Mouse (Mus musculus) brain, embryonic 18.5 days (tissue): ENCODE measurements around the gene Oxct2a.
"Not testable (repeated sequence)": the region's sequence is repeated elsewhere in the genome, so short reads cannot be mapped to it uniquely, and the experiment has no call there.

Experiments used
- DNase-seq: peaks from one replicate; pipeline ENCODE4 v3.0.0-alpha.2; 2012; ENCODE audit warnings: low read depth, low spot score

Gene Oxct2a

GRCm38 (mm10) chr4:123313010-123313409 is 10.4 kb downstream of the Oxct2a start:
- no peak for DNase-seq

DNA sequence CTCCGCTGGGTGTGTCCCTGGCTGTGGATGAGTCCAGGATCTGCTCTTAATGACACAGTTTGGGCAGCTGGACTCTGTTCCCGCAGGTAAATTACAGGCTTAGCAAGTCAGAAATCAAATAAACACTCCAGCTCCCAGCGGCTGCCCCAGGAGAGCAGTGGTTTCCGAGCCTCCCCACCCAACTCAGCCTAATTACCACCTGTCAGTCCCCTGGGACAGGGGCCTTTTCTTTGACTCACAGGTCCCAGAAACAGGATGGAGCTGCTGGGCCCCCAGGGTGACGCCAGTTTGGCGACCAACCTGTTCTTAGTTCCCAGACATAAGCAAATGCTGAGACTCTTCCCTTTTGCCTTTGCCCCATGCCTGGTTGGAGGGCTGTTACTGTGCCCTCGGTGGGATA is 11.6 kb downstream of the Oxct2a start:
- no peak for DNase-seq

GRCm38 (mm10) chr4:123308292-123308691 is 15.1 kb downstream of the Oxct2a start:
- DNase-seq, result no peak

- no peak for DNase-seq
These were observed 16.4 kb downstream of the Oxct2a start for GRCm38 (mm10) chr4:123306999-123307398.

DNA sequence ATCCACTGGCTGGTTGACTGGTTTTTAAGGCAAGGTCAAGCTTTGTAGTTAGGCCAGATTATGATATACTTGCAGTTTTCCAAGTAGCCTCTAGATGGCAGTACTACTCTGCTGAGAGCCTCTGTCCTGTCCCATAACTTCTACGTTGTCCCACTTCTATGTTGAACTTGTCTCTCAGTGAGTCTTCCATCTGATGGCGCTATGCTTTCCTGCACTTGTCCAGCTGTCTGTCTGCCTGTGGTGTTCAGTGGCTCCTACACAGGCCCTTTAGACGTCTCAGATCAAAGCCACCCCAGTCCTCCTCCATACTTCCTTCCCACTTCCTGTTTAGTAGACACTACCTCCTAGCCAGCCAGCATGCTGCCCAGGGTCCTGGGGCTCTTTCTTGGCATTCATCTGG is 17.6 kb downstream of the Oxct2a start:
- DNase-seq, result no peak

GRCm38 (mm10) chr4:123298980-123299670 is 24.3 kb downstream of the Oxct2a start:
- DNase-seq, result no peak

DNA sequence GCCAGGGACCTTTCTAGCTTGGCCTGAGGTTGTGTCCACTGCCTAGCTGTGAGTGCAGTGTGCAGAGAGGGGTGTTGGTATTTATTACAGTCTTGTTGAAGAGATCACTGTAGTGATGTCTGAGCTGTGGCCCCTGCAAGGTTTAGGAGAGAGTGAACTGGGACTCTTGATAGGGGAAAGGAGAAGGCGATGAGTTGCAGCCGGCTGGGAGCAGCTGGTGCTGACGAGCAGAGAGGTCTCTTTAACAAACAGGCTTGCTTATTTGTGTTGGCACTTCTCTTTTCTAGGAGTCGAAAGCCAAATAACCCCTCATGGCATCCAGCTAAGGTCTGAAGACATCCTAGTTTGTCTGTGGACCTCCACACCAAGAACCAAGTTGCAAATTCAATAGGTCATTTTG is 25.2 kb downstream of the Oxct2a start:
- DNase-seq, result no peak

DNA sequence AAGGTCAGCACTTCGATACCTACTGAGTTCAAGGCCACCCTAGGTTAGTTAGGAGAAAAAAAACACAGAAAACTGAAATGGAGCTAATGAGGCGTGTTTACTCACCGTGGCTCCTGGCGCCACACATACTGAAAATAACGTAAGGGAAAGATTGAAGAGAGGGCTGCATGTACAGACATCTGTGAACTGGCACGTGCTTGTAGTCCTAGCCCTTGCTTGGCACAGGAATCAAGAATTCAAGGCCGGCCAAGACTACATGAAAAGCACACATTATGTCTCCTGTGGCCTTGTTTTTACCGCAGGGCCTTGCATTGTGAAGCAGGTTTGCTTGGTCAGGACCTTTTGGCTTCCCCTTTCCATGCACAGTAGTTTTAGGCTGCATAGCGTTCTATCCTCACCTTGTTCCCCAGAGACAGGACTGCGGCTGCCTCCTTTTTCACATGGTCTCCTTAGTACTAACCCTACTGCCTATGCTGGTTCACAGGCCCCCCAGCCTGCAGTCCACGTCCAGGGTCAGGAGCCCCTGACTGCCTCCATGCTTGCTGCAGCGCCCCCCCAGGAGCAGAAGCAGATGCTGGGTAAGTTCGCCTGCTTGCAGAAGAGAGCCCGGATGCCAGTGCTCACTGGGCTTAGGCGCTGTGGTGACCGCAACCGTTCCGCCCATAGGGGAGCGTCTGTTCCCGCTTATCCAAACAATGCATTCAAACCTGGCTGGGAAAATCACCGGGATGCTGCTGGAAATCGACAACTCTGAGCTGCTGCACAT is 26.1 kb downstream of the Oxct2a start:
- no peak for DNase-seq

GRCm38 (mm10) chr4:123296148-123296534 is 27.3 kb downstream of the Oxct2a start:
- DNase-seq, result no peak

DNA sequence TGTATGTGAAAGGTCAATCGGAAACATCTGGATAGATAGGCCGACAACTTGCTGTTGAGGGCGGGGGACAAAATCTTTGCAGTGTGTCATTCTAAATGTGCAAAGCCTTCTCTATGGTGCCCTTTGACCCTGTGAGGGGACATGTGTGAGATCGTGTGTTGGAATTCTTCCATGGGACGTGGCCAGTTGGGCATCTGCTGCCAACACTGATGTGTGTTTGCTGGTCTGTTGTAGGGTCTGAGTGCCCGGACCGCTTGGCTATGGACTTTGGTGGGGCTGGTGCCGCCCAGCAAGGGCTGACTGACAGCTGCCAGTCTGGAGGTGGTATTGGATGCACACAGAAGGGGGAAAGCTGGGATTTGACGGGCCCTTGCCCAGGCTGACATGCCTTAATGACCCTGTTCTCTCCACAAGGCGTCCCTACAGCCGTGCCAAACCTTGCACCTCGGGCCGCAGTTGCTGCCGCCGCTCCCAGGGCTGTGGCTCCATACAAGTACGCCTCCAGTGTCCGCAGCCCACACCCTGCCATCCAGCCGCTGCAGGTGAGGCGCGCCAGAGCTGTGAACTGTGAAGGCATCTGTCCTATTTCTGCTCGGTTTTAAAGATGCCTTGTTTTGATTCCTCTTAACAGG is 27.8 kb downstream of the Oxct2a start:
- no peak for DNase-seq

DNA sequence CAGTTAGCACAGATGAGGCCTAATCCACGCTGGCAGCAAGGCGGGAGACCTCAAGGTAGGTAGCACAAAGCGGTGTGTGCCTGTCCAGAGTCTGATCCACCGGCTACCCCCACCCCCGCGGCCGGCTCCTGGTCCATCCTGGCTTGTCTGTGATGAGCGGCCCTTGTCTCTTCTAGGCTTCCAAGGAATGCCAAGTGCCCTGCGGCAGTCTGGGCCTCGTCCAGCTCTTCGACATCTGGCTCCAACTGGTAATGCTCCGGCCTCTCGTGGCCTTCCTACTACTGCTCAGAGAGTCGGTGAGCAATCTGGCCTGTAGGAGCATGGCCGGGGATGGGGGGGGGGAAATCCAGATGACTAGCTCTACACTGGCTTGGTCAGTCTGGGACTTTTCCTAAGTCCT is 28.4 kb downstream of the Oxct2a start:
- not testable (repeated sequence) for DNase-seq

DNA sequence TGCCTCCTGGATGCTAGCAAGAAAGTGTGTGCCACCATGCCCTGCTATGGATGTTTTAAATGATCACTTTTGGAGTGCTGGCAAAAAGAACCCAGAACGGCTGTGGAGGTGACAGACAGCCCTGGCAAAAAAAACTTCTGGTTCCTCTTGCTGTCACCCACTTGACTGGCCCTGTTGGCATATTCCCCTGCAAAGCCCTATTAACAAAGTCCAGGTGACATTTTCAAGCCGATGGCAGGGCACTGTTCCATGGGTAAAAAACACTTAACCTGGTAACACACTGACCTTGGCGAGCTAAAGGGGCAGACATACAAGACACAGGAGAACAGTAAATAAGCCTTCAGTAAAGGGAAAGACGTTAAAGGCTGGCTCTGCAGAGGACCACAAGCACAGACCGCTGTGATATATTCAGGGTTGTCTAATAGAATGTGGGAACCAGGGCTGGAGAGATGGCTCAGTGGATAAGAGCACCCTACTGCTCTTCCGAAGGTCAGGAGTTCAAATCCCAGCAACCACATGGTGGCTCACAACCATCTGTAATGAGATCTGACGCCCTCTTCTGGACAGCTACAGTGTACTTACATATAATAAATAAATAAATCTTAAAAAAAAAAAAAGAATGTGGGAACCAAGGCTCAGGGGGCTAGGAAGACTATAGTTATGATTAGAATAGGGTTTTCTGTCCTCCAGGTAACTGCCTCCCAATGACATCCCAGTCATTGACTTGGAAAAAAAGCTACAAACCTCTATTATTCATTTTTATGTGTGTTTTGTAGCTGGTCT is 29.6 kb downstream of the Oxct2a start:
- DNase-seq, result no peak

- DNase-seq, result no peak
These were observed 30.4 kb downstream of the Oxct2a start for GRCm38 (mm10) chr4:123292989-123293388.

- no peak for DNase-seq
These were observed 31.0 kb downstream of the Oxct2a start for GRCm38 (mm10) chr4:123292390-123292789.

DNA sequence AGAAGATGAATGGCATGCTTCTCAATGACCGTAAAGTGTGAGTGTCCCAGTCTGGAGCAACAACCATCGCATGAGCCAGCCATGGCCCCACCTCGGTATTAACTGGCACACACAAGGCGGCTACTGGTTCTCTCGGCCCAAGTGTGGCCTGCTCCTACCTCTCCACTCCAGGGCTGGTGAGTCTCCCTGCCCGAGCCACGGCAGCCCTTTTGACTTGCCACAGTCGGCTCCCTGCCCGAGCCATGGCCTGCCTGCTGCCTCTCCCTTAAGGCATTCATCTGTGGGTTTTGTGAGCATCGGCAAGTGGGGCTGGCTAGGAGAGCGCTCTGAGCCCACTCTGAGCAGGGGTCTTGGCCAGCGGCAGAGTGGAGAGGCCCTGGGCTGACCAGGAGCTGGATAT is 34.4 kb downstream of the Oxct2a start:
- no peak for DNase-seq

GRCm38 (mm10) chr4:123286790-123287189 is 36.6 kb downstream of the Oxct2a start:
- DNase-seq, result no peak

DNA sequence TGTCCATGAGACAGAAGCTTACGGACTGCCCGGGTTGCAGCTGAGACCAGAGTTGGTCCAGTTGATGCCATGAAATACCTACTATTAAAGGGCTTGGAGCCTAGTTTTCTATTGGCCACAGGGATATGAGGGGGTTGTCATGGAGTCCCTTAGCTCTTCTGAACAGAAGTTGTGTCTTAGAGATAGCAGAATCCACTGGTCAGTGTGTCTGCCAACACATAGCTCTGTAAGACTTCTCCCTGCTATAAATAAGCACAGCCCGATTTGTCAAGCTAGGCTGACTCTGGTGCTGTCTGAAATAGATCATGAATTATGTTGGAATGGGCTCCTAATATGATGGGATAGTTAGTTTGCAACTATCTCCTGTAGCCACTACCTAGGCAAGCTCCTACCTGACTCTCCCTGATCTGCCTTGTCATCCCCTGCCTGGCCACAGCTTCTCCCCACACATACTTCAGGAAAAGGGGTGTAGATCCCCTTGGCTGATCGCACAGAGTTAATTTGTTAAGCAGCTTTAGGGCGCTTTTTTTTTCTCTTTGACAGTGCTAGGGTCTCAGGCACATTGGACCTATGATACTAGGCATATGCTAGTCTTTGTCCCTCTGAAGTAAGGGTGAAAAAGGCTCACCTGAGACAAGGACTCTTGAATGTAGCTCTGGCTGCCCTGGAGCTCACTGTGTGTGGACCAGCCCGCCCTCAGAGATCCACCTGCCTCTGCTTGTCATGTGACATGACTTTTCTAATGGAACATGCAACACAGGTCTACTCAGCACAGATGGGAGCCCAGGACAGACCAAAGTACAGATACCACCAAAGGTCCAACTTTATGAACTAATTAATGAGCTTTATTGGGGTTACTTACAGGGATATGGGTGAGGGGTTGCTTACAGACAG is 38.5 kb downstream of the Oxct2a start:
- no peak for DNase-seq

DNA sequence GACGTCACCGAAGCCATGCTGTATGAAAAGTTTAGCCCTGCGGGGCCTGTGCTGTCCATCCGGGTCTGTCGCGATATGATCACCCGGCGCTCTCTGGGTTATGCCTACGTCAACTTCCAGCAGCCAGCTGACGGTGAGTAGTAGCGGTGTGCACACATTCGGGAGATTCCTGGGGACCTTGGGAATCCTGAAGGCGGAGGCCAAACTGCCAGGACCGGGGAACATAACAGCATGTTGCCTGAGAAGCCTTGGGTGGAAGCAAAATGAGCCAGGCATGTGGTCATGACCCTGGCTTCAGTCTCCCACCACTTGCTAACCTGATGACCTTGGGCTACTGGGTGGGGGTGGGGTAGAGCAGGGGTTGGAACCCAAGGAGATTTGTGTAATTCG is 39.8 kb downstream of the Oxct2a start:
- not testable (repeated sequence) for DNase-seq

GRCm38 (mm10) chr4:123282915-123283674 is 40.3 kb downstream of the Oxct2a start:
- DNase-seq, result not testable (repeated sequence)

GRCm38 (mm10) chr4:123282500-123282899 is 40.9 kb downstream of the Oxct2a start:
- peak; percentile 49 for DNase-seq
